Mouse (Mus musculus) hindbrain, postnatal 0 days (tissue): ENCODE measurements at regions not wholly inside any gene's neighbourhood (a gene's known extent, or its start where the extent isn't known, plus 50 kb on each side); places are given as distances from the start of the nearest gene placed in this dataset.
"Not testable (repeated sequence)": the region's sequence is repeated elsewhere in the genome, so short reads cannot be mapped to it uniquely, and the experiment has no call there.

Experiments used
- ATAC-seq: fragments of 200-750 bp; cut with Nextera tagmentation; 2 replicates; pipeline ENCODE4 v1.8.0; 2017; ENCODE audit warnings: mild to moderate bottlenecking, moderate TSS enrichment, moderate library complexity
- DNase-seq: peaks from one replicate; pipeline ENCODE4 v3.0.0-alpha.2; 2015; ENCODE audit warnings: low spot score
- H3K27ac ChIP-seq: fragments of 300-500 bp; sonication (generic); 2 replicates; pipeline ENCODE4 v1.5.1; 2014; ENCODE audit warnings: mild to moderate bottlenecking
- H3K27me3 ChIP-seq: fragments of 300-500 bp; sonication (generic); 2 replicates; pipeline ENCODE4 v1.6.1; 2014; ENCODE audit warnings: low read length, mixed read lengths; ENCODE audit not compliant: insufficient read depth
- H3K36me3 ChIP-seq: fragments of 300-500 bp; sonication (generic); 2 replicates; pipeline ENCODE4 v1.6.1; 2014; ENCODE audit warnings: low read length, mixed read lengths; ENCODE audit not compliant: insufficient read depth
- H3K4me1 ChIP-seq: fragments of 300-500 bp; sonication (generic); 2 replicates; pipeline ENCODE4 v1.6.1; 2014; ENCODE audit warnings: antibody characterized with exemption, low read length, mixed read lengths; ENCODE audit not compliant: insufficient read depth
- H3K4me2 ChIP-seq: fragments of 300-500 bp; sonication (generic); 2 replicates; pipeline ENCODE4 v1.6.1; 2014; ENCODE audit warnings: low read depth, mild to moderate bottlenecking, low read length, moderate library complexity, mixed read lengths
- H3K4me3 ChIP-seq: fragments of 300-500 bp; sonication (generic); 2 replicates; pipeline ENCODE4 v1.5.1; 2014; ENCODE audit warnings: low read length
- H3K9ac ChIP-seq: fragments of 300-500 bp; sonication (generic); replicated peaks from 2 replicates; pipeline ENCODE4 v1.6.1; 2014; ENCODE audit warnings: mild to moderate bottlenecking, low read length, moderate library complexity, mixed read lengths
- H3K9me3 ChIP-seq: fragments of 300-500 bp; sonication (generic); 2 replicates; pipeline ENCODE4 v1.6.1; 2016; ENCODE audit warnings: low read length, mixed read lengths
- CTCF ChIP-seq: IDR thresholded peaks from 2 replicates; pipeline ENCODE4 v1.5.1; 2016; ENCODE audit warnings: antibody characterized with exemption, control low read depth, low read depth
- WGBS: fragments of 180-500 bp; shearing (Covaris S2); extraction: QIAGEN DNeasy Blood & Tissue Kit; methylation state at CpG from one replicate; pipeline ENCODE4 v1.1.7; 2014; 5-methylcytosine and 5-hydroxymethylcytosine counted together

GRCm38 (mm10) chr5:117000770-117001201, 115.1 kb downstream of the Suds3 start:
- Histone ChIP-seq H3K4me1 (peaks cover 7% of the 10 kb centered on the region; the same call in 1 of the 2 replicates), H3K36me3 (no peaks in the 10 kb centered on the region), H3K4me2 (peak overlapping the region; percentile 30; the same call in 1 of the 2 replicates), H3K27ac (peak overlapping the region; percentile 54; the same call in 1 of the 2 replicates), H3K9me3 (no peaks in the 10 kb centered on the region), H3K9ac (no peak overlapping the region), H3K27me3 (no peaks in the 10 kb centered on the region), H3K4me3 (no peak overlapping the region)
- peak; percentile 72 for DNase-seq
- WGBS = 16% methylated on average over 20 of the region's 20 CpGs
- peak; percentile 9; the same call in 1 of the 2 replicates for TF ChIP-seq CTCF
- ATAC-seq = peak; percentile 49; the same call in 1 of the 2 replicates

- no peak overlapping the region for H3K4me2 ChIP-seq
- TF ChIP-seq CTCF = no peak
- no peaks in the 10 kb centered on the region for H3K36me3 ChIP-seq
- no peak overlapping the region for H3K27ac ChIP-seq
- WGBS = 63% methylated on average over 5 of the region's 5 CpGs
- no peaks in the 10 kb centered on the region for H3K27me3 ChIP-seq
- H3K9me3 ChIP-seq = peaks cover 3% of the 10 kb centered on the region; the same call in 1 of the 2 replicates
- ATAC-seq (no peak), DNase-seq (no peak)
- H3K4me1 ChIP-seq = no peaks in the 10 kb centered on the region
- H3K4me3 ChIP-seq = no peak overlapping the region
- no peak overlapping the region for H3K9ac ChIP-seq
These were observed 121.4 kb downstream of the Suds3 start for GRCm38 (mm10) chr5:116994508-116994907.

- Histone ChIP-seq H3K4me3 (no peak overlapping the region), H3K9me3 (peaks cover 3% of the 10 kb centered on the region; the same call in 1 of the 2 replicates), H3K36me3 (no peaks in the 10 kb centered on the region), H3K9ac (no peak overlapping the region), H3K4me2 (no peak overlapping the region), H3K27ac (no peak overlapping the region), H3K4me1 (no peaks in the 10 kb centered on the region), H3K27me3 (no peaks in the 10 kb centered on the region)
- TF ChIP-seq CTCF = no peak
- ATAC-seq = no peak
- WGBS = 91% methylated on average over 1 of the region's 1 CpGs
- no peak for DNase-seq
These were observed 122.2 kb downstream of the Suds3 start for GRCm38 (mm10) chr5:116993674-116994073.

DNA sequence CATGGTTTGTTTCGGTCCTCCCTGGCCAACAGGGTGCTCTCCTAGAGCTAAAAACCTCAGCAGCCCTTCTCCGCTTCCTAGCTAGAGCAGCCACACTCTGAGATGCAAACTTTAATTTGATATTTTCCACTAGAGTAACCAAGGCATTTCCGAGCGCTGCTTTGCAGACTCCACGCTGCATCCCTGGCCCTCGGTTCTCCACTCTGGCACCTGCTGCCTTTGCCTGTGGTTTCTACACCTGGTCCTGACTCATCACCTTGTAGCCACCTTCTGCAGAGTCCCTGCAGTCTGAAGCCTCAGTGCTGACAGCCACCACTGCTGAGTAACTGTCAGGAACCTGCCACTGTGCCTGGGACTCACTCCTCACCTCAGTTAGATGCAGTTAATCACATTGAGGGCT, 124.5 kb downstream of the Suds3 start:
- 56% methylated on average over 6 of the region's 6 CpGs for WGBS
- ATAC-seq = no peak
- TF ChIP-seq CTCF = no peak

GRCm38 (mm10) chr5:116971474-116971873, 144.4 kb downstream of the Suds3 start:
- H3K9ac ChIP-seq, H3K4me2 ChIP-seq, ATAC-seq, H3K9me3 ChIP-seq, H3K27me3 ChIP-seq, DNase-seq, H3K4me1 ChIP-seq, H3K36me3 ChIP-seq, H3K4me3 ChIP-seq, H3K27ac ChIP-seq: not testable (repeated sequence)
- WGBS = 90% methylated on average over 4 of the region's 4 CpGs

More for the DNA sequence above, 124.5 kb downstream of the Suds3 start:
- Histone ChIP-seq H3K9ac (no peak overlapping the region), H3K4me3 (no peak overlapping the region), H3K27me3 (no peaks in the 10 kb centered on the region), H3K9me3 (peaks cover 3% of the 10 kb centered on the region; the same call in 1 of the 2 replicates), H3K4me2 (no peak overlapping the region), H3K27ac (no peak overlapping the region), H3K4me1 (no peaks in the 10 kb centered on the region), H3K36me3 (no peaks in the 10 kb centered on the region)
- peak; percentile 18 for DNase-seq

- no peak for DNase-seq
- TF ChIP-seq CTCF = no peak
- H3K4me3 ChIP-seq = no peak overlapping the region
- H3K4me1 ChIP-seq = no peaks in the 10 kb centered on the region
- H3K9me3 ChIP-seq = no peaks in the 10 kb centered on the region
- H3K36me3 ChIP-seq = no peaks in the 10 kb centered on the region
- no peak for ATAC-seq
- H3K27ac ChIP-seq = no peak overlapping the region
- H3K9ac ChIP-seq = no peak overlapping the region
- no peak overlapping the region for H3K4me2 ChIP-seq
- 62% methylated on average over 7 of the region's 7 CpGs for WGBS
- no peaks in the 10 kb centered on the region; the same call in 1 of the 2 replicates for H3K27me3 ChIP-seq
These were observed 151.7 kb downstream of the Suds3 start for GRCm38 (mm10) chr5:116964171-116964570.

- no peaks in the 10 kb centered on the region for H3K4me1 ChIP-seq
- DNase-seq (no peak), ATAC-seq (no peak)
- H3K27ac ChIP-seq = no peak overlapping the region
- WGBS = 81% methylated on average over 2 of the region's 2 CpGs
- no peaks in the 10 kb centered on the region for H3K9me3 ChIP-seq
- TF ChIP-seq CTCF = no peak
- H3K9ac ChIP-seq = no peak overlapping the region
- no peaks in the 10 kb centered on the region for H3K36me3 ChIP-seq
- no peaks in the 10 kb centered on the region; the same call in 1 of the 2 replicates for H3K27me3 ChIP-seq
- no peak overlapping the region for H3K4me2 ChIP-seq
- H3K4me3 ChIP-seq = no peak overlapping the region
These were observed 152.8 kb downstream of the Suds3 start for GRCm38 (mm10) chr5:116963106-116963505.
